Mouse (Mus musculus): ENCODE results near the gene Ppp1r2. TPM values are rescaled to one million over a fixed set of nuclear protein-coding genes. Genes with fewer than 3 reads are reported as not detected.

Gene Ppp1r2
- total RNA-seq, 2 experiments from 2014 or later = 95.9 to 112 TPM

Small RNA genes lying within 50 kb of the gene (microRNA-seq; reads per million reads assigned to microRNA genes)
- 0 reads per million in 2 experiments for gene Gm27415

Other genes starting within 250 kb of the Ppp1r2 start
- 10 to 100 TPM; 19.0 to 20.9 TPM for gene Xxylt1, start 193.8 kb downstream of the Ppp1r2 start, total RNA-seq (2021)
- gene Acap2, start 74.0 kb downstream of the Ppp1r2 start, total RNA-seq (2021) = 100 to 1,000 TPM; 110 to 121 TPM
- 100 to 1,000 TPM; 136 to 141 TPM for gene Apod, start 39.5 kb upstream of the Ppp1r2 start, total RNA-seq (2021)
- gene Bdh1, start 147.0 kb upstream of the Ppp1r2 start, total RNA-seq (2021) = 100 to 1,000 TPM; 115 to 123 TPM

All from left cerebral cortex, postnatal 25 days (tissue).